Mouse (Mus musculus) adrenal gland, postnatal 36 days (tissue): ENCODE measurements around the gene Cnn3. TPM values are rescaled to one million over a fixed set of nuclear protein-coding genes. Genes with fewer than 3 reads are reported as not detected.

Source experiments
- DNase-seq, 2 experiments: peaks; one replicate each; pipeline ENCODE4 v3.0.0; 2021; ENCODE audit warnings: mixed read lengths in 1 of 2
- total RNA-seq, 2 experiments: library from RNA; stranded (reverse); gene quantifications; 2 replicates each; pipeline ENCODE4 v1.2.3; 2021

Cnn3 gene
- total RNA-seq, 2 experiments from 2014 or later: 284 to 529 TPM

- DNase-seq: peak; percentile 71 to 75
Measured at GRCm38 (mm10) chr3:121449527-121449926, 23.2 kb downstream of the Cnn3 start.

- DNase-seq: no peak
Measured at GRCm38 (mm10) chr3:121451404-121451803, 25.1 kb downstream of the Cnn3 start.

- DNase-seq: peak in 1 of 2 experiments; percentile 37
Measured at GRCm38 (mm10) chr3:121458545-121459492, 32.5 kb downstream of the Cnn3 start.

- no peak for DNase-seq
Measured at GRCm38 (mm10) chr3:121460473-121461193, 34.3 kb downstream of the Cnn3 start.

- no peak for DNase-seq
Measured at GRCm38 (mm10) chr3:121461477-121461876, 35.2 kb downstream of the Cnn3 start.

GRCm38 (mm10) chr3:121462782-121463181 lies 36.5 kb downstream of the Cnn3 start:
- DNase-seq: no peak

- no peak for DNase-seq
Measured at GRCm38 (mm10) chr3:121464733-121465305, 38.5 kb downstream of the Cnn3 start.

GRCm38 (mm10) chr3:121465795-121466194 lies 39.5 kb downstream of the Cnn3 start:
- DNase-seq: no peak

- DNase-seq: no peak
Measured at GRCm38 (mm10) chr3:121467094-121467552, 40.8 kb downstream of the Cnn3 start.

- DNase-seq: no peak
Measured at GRCm38 (mm10) chr3:121468136-121468535, 41.8 kb downstream of the Cnn3 start.

GRCm38 (mm10) chr3:121469185-121469975 lies 43.1 kb downstream of the Cnn3 start:
- peak in 1 of 2 experiments; percentile 22 for DNase-seq

- DNase-seq: peak; percentile 25 to 31
Measured at GRCm38 (mm10) chr3:121471703-121472102, 45.4 kb downstream of the Cnn3 start.

- DNase-seq: no peak
Measured at GRCm38 (mm10) chr3:121474738-121475137, 48.4 kb downstream of the Cnn3 start.

- DNase-seq: no peak
Measured at GRCm38 (mm10) chr3:121480030-121480960, 54.0 kb downstream of the Cnn3 start.

GRCm38 (mm10) chr3:121480961-121481436 lies 54.7 kb downstream of the Cnn3 start:
- no peak for DNase-seq

- no peak for DNase-seq
Measured at GRCm38 (mm10) chr3:121481564-121481963, 55.3 kb downstream of the Cnn3 start.

GRCm38 (mm10) chr3:121483266-121484161 lies 57.2 kb downstream of the Cnn3 start:
- no peak for DNase-seq

- DNase-seq: no peak
Measured at GRCm38 (mm10) chr3:121485201-121485600, 58.9 kb downstream of the Cnn3 start.

- DNase-seq: no peak
Measured at GRCm38 (mm10) chr3:121489462-121490118, 63.3 kb downstream of the Cnn3 start.
